Mouse (Mus musculus) kidney, embryonic 16.5 days (tissue): Measurements from ENCODE around the gene Hmgcl. TPM values are rescaled to one million over a fixed set of nuclear protein-coding genes. Genes with fewer than 3 reads are reported as not detected.

Source experiments
- polyA plus RNA-seq: library from polyadenylated mRNA; unstranded; fragments of >200 nt; fragmentation: Nextera tagmentation; extraction: Ambion mirVana; gene quantifications from 2 replicates; pipeline ENCODE4 v1.2.1, GENCODE M21; 2015

Hmgcl gene
- polyA plus RNA-seq, 1 experiment from 2014 or later = 93.2 TPM

Other genes with a start within 250 kb of the Hmgcl start
- 0.11 TPM in 1 of 2 replicates, not detected in the other for gene Il22ra1, start 218.3 kb upstream of the Hmgcl start, polyA plus RNA-seq
- gene Myom3, start 186.7 kb upstream of the Hmgcl start, polyA plus RNA-seq = 0.76 and 0.86 TPM in 2 replicates
- 242 and 253 TPM in 2 replicates for gene Srsf10, start 90.7 kb upstream of the Hmgcl start, polyA plus RNA-seq
- 211 and 212 TPM in 2 replicates for gene Pnrc2, start 72.6 kb upstream of the Hmgcl start, polyA plus RNA-seq
- 1.0 and 1.1 TPM in 2 replicates for gene Cnr2, start 51.1 kb upstream of the Hmgcl start, polyA plus RNA-seq
- 89.1 and 89.4 TPM in 2 replicates for gene Fuca1, start 25.7 kb upstream of the Hmgcl start, polyA plus RNA-seq
- gene Gale, start 17.3 kb downstream of the Hmgcl start, polyA plus RNA-seq = 40.6 and 40.7 TPM in 2 replicates
- 143 and 147 TPM in 2 replicates for gene Lypla2, start 26.2 kb downstream of the Hmgcl start, polyA plus RNA-seq
- 46.8 and 48.7 TPM in 2 replicates for gene Pithd1, start 40.8 kb downstream of the Hmgcl start, polyA plus RNA-seq
- 45.1 and 45.2 TPM in 2 replicates for gene Eloa, start 75.3 kb downstream of the Hmgcl start, polyA plus RNA-seq
- gene Rpl11, start 107.0 kb downstream of the Hmgcl start, polyA plus RNA-seq = 372 and 438 TPM in 2 replicates
- 953 and 999 TPM in 2 replicates for gene Id3, start 197.0 kb downstream of the Hmgcl start, polyA plus RNA-seq
- gene E2f2, start 225.9 kb downstream of the Hmgcl start, polyA plus RNA-seq = 7.3 and 8.3 TPM in 2 replicates